Mouse (Mus musculus): ENCODE data around the gene 1700003E16Rik.
A peak's percentile ranks its signal among the peaks of the same experiment; 100 is the strongest.

Gene 1700003E16Rik

DNA sequence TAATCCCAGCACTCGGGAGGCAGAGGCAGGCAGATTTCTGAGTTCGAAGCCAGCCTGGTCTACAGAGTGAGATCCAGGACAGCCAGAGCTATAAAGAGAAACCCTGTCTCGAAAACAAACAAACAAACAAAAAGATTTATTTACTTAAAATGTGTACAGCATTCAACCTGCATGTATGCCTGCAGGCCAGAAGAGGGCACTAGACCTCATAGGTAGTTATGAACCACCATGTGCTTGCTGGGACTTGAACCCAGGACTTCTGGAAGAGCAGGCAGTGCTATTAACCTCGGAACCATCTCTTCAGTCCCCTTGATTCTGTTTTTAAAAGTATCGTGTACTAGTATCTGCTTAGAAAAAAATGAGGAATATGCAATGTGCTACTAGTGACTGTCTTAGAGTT, 28.8 kb upstream of the 1700003E16Rik start:
- DNase-seq (ENCODE audit: low spot score): no peak

DNA sequence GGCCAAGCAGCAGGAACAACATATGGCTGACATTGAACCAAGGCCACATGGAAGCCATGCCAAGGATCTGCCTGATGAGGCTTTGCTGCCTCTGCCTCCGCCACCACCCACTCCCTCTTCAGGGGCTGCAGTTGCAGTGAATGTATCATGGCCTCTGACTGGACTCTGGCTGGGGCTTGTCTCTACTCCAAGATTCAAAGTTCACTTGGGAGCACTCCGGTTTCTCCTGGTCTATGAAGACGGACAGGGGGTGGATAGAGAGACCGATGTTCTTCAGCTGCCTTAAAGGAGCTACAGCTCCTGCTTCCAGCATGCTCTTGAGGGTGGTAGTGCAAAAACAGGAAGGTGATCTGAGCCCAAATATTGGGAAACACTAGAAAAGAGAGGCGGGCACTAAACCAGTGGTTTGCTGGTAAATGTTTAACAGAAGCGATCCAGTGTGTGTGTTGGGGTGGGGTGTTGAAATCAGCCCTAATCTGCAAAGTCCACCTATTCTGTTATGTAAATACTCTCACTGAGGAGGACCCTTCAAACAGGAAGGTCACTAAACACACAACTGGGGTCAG, 24.7 kb upstream of the 1700003E16Rik start:
- no peak for DNase-seq (ENCODE audit: low spot score)

DNA sequence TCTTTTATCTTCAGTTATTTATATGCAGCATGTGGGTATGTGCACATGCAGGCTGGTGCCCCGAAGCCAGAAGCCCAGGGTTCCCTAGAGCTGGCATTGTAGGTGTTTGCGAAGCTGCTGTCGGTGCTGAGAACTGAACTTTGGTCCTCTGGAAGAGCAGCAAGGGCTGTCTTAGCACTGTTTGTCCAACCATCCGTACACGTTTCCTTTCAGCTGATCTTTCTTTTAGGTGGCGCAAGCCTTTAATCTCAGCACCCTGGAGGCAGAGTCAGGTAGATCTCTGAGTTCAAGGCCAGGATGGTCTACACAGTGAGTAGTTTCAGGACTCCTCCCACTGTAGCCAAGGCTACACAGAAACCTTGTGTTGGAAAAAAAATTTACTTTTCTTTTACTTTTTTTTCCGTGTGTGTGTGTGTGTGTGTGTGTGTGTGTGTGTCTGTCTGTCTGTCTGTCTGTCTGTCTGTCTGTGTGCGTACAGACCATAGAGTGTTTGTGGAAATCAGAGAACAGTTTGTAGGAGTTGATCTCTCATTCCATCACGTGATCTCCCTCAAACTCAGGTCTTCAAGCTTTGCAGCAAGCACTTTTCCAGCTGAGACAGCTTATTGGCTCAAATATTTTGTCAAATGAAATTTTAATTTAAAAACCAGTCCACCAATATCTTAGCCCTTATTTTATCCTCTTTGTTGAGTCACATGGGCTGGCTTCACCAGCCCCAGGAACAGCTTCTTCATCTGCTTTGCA, 23.9 kb upstream of the 1700003E16Rik start:
- no peak for DNase-seq (ENCODE audit: low spot score)

DNA sequence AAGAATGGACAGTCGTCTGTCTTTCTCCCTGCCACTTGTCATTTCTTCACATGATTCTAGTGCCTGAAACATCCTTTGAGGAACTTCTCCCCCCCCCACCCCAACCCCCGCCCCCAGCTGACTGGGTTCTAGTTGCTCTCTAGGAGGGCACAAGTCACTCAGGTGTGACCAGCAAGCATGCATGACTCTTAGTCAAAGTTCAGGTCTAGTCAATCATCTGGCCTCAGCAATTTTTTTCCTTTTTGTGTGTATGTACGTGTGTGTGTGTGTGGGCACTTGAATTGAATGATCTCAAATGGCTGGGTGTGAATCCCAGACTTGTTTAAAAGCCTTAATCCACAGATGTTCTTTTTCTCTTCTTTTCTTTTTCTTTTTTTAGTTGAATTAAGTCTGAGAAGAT, 22.0 kb upstream of the 1700003E16Rik start:
- DNase-seq (ENCODE audit: low spot score): no peak

DNA sequence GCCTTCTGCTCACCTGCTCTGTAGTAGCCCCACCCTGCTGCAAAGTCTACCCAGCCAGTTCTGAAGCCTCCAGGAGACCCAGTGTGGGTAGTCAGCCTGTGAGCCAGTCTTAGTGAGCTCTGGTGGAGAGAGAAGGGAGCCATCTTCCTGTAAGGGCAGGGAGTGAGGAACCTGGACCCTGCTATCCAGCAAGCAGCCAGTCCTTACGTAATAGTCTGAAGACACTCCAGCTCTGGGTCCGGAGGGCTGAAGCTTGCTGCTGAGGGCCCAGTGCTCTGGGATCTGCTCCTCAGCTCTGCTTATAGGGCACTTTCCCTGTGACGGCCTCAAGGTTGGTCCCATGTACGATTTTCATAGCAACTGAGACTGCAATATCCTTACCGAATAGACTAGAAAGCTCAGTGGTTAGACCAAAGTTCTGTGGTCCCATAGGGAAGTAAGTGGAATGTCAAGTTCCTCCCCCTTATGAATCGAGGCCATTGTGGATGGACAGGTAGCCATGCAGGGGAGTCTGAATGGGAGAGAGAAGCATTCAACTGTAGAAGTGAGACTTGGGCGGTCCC, 21.2 kb upstream of the 1700003E16Rik start, which contains the start of gene Rtkn:
Gene Rtkn, plus strand, starts transcription at position 513 of the 563 bp plus-strand sequence.
- DNase-seq (ENCODE audit: low spot score): no peak

DNA sequence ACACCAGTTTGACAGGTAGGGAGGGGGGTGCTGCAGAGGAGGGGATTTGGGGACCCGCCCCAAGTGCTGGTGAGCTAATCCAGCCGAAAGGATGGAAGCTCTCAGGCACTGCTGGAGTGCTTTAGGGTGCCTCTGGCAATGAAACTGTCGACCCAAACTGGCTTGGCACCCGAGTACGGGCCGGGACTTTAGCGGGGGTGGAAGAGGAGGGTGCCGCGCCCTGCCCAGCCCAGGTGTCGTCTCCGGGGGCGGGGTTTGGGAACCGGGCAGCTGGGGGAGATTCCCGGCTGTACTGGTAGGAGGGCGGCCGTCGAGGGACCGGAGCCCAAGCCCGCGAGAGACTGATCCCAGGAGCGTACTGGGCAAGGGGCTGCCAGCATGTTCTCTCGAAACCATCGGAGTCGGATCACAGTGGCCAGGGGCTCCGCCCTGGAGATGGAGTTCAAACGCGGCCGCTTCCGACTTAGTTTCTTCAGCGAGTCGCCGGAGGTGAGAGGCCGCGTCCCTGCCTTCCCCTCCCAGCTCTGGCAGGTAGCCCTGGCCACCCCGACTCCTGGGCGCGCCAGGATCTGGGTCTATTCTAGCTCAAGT, 20.5 kb upstream of the 1700003E16Rik start:
- DNase-seq (ENCODE audit: low spot score): peak; percentile 41

DNA sequence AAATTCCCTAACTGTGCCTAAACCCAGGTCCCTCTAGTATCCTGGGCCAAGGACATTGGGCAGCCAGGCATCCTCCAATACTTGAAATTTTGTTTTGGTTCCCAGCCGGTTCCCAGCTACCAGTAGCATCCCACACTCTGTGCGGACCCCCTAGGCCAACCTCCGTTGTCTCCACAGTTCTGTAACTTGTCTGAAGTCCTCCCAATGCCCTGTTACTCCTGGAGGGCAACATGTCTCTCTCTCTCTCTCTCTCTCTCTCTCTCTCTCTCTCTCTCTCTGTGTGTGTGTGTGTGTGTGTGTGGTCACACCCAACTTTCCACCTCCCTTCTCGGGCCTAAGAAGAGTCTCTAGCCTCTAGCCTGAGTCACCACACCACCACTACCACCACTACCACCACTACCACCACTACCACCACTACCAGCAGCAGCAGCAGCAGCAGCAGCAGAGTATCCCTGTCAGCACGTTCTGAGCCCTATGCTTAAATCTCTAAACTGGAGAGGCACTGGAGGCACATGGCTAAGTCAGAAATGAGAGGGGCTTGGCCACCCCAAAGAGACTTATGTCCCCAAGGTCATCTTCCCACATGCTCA, 19.8 kb upstream of the 1700003E16Rik start:
- DNase-seq (ENCODE audit: low spot score): no peak

DNA sequence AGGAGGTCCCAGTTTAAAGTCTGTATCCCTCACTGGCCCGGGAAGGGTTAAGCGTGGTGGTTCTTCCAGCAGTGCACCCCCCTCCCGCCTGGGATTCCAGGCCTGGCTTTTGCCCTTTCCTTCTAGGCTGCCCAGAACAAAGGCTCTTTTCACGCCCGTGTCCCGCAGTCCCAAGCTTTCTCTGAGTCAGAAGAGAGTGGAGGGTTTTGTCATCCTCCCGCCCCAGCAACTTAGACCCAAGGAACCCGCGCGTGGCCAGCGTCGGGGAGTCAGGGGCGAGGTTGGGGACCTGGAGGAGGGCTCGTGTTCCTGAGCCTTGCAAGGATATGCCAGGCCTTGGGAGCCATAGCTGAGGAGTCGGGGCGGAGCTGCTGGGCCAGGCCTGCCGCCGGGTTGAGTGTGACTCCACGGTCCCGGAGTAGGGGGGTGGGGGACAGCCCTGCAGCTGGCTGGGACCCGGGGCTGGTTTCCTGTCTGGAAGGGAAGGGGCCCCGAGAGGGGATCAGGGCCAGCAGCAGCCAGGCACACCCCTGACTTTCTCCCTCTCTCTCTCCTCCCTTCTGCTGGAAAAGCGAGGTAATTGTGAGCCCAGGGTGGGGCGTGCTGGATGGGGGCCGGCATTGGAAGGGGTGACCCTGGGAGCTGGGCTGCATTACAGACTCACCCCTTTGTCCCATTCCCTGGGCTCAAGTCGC, 19.2 kb upstream of the 1700003E16Rik start:
- peak; percentile 66 for DNase-seq (ENCODE audit: low spot score)

DNA sequence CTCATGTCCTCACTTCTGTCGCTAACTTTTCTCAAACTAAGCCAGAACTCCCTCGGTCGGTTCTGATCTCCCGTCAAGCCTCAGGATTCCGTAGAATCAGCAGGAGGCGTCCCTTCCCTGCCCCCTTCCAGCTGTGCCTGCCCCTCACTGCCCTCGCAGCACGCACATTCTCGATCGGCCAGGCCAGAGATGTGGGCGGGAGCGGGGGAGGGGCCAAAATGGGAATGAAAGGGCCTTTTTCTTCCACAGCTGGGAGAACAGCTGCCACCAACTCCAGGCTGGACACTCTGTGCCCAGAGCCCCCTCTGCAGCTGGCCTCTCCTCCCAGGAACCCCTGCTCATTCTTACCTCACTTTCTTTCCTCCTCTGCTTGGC, 18.6 kb upstream of the 1700003E16Rik start:
- DNase-seq (ENCODE audit: low spot score): peak; percentile 87

DNA sequence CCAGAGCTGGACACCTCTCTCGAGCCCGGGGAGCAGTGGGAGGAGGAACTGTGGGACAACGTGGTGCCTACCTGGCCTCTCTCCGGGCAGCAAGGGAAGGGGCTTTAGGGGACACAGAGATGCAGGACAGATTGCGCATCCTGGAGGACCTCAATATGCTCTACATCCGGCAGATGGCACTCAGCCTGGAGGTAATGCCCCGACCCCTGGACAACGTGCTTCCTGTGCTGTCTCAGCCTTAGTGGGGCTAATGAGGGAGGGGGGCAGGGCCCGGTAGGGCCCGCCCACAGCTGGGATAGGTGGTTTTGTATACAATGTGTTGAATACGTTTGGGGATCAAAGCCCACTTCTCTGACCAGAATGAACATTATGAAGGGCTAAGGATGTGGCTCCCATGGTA, 18.1 kb upstream of the 1700003E16Rik start:
- DNase-seq (ENCODE audit: low spot score): no peak

DNA sequence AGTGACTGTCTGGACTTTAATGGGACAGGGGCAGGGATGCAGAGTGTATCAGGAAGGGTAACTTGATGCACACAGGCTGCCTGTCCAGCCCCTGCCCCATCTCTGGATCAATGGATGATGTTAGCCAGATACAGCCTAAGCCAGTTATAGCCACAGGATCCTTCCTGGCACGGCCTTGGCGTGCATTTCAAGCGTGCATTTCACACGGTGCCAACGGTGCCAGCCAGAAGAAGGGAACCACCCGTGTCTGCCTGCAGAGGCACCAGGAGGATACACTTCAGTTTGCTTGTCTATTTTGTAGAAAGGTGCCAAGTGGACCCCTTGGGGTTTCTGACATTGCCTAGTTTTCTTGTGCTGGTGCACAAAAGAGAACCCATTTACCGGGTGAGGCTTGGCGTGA, 16.2 kb upstream of the 1700003E16Rik start:
- no peak for DNase-seq (ENCODE audit: low spot score)

DNA sequence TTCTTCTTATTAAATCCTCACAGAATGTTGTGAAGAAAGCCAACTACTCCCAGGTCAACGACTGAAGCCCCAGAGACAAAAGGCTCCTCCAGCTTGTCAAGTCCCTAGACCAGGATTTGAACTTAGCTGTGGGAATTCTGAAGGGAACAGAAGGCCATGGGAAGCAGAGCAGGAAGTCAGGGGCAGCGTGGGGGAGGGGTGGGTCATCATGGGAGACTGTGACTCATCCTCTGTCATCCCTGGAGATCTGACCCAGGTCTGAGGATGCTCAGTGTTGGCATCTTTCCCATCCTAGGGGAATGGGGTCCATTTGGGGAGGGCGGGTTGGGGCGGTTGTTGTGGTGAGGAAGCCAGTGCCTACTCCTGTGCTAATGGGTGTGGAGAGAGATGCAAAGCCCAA, 14.6 kb upstream of the 1700003E16Rik start:
- DNase-seq (ENCODE audit: low spot score): no peak

DNA sequence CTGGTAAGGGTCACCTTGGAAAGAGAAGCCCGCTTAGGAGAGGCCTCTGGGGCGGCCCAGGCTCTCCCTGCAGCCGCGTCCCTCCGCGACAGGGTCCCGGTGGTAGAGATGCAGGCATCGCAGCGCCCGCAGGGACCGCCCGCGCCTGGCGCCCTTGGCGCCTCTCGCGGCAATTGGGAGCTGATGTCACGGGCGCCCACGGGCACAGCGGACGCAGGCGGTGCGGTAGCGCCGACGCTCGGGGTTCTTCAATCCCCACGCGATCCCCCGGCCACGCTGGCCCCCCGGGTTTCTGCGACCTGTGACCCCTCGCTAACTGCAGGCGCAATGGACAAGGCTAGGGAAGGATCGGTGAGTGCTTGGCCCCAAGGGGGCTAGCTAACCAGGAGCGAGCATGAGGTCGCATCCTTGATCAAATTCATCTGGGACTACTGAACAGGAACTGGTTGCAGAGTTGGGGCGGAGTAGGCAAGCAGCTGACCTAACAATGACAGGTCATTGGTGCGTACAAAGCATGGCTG, 13.9 kb upstream of the 1700003E16Rik start:
- no peak for DNase-seq (ENCODE audit: low spot score)

DNA sequence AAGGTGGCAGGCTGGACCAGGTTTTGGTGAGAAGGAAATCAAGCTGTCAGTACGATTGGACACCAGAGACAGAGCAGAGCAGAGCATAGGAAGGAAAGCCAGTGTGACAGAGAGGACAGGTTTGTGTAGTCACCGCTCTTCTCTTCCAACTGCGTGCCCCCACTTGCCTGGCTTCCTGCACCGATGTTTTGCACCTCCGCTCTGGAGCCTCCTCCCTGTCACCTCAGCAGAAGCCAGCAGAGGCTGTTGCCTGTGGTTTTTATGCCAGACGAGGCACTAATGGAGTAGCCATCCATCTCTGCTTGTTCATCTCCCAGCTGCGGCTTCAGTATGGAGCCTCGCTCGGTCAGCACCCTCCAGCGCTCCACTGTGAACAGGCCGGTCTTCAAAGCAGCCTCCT, 13.3 kb upstream of the 1700003E16Rik start:
- DNase-seq (ENCODE audit: low spot score): peak; percentile 63

DNA sequence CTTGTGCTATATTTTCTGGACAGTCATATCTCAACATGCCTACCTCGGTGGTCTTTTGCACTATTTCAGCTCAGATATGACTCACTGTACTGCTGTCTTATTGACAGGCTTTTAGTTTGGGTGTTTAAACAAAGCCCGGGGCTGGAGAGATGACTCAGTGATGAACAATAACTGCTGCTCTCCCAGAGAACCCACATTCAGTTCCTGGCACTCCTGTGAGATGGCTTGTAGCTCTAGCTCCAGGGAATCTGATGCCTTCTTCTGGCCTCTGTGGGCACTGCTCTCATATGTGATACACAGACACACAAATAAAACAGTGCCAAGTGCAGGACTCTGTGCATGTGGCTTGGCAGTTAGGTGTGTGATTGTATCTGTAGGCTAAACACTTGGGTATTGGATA, 11.0 kb upstream of the 1700003E16Rik start:
- no peak for DNase-seq (ENCODE audit: low spot score)

DNA sequence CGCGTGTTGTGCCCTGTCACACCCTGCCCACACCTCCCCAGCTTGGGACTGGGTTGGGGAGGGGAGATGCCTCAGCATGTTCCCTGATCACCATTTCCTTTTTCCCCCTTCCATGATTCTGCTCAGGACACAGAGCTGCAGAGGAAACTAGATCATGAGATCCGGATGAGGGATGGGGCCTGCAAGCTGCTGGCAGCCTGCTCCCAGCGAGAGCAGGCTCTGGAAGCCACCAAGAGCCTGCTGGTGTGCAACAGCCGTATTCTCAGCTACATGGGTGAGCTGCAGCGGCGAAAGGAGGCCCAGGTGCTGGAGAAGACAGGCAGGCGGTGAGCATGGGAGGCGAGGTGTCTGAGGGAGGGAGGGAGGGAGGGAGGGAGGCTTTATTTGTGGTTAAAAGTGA, 10.4 kb upstream of the 1700003E16Rik start:
- DNase-seq (ENCODE audit: low spot score): no peak

DNA sequence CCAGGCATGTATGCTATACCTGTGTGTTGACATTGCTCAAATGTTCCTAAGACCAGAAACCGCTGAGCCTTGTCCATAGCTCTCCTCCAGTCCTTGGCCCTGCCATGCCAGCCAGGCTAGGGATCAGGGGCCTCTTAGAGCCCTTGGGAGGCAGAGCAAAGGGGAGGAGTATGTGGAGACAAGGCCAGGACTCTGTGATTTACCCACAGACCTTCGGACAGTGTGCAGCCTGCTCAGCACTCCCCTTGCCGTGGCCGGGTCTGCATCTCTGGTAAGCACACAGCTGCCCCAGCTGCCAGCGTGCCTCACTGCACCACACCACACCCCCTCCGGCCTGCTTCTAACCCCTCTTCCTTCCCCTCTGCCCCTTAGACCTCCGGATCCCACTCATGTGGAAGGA, 8.9 kb upstream of the 1700003E16Rik start:
- no peak for DNase-seq (ENCODE audit: low spot score)

DNA sequence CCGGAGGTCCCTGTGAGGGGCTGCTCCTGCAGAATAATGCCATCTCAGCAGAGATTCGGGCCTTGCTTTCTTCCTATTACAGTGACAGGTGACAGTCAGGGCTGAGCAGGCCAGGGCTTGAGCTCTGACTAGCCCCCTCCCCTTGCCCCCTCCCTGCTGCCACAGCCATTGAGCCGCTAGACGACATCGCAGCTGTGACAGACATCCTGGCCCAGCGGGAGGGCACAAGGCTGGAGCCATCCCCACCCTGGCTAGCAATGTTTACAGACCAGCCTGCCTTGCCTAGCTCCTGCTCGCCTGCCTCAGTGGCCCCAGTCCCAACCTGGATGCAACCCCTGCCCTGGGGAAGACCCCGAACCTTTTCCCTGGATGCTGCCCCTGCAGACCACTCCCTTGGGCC, 4.5 kb upstream of the 1700003E16Rik start:
- DNase-seq (ENCODE audit: low spot score): no peak

DNA sequence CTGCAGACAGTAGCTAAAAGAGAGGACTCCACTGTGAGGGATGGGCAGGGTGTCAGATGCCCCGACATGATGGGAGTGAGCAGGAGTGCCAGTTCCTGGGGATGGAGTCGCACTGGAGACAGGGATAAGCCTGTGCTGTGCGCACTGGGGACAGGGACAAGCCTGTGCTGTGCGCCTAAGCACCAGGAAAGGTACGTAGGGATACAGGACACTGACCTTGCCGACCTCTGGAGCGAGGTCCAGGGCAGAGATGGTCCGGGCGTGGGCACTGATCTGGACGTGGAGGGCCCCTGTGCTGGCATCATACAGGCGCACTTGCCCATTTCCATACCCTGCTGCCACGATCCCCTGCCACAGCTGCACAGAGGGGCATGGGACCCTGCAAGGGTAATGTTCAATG, 3.2 kb upstream of the 1700003E16Rik start:
- no peak for DNase-seq (ENCODE audit: low spot score)

DNA sequence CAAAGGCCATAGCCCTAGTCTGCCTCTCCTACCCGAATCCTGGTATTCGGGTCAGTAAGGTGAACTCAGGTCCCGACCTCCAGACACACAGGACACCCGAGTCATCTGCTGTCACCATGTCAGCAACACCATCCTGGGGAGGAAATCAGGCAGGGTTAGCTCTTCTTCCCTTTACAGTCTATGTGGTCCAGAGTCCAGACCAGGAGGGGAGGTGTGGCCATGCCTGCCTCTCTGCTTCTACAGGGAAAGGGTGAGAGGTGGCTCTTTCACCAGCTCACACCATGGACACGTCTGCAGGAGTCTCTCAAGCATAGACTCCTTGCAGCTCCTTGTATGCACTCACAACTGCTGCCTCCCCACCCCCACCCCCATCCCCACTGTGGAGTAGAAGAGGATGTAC, 2.7 kb upstream of the 1700003E16Rik start:
- DNase-seq (ENCODE audit: low spot score): no peak

DNA sequence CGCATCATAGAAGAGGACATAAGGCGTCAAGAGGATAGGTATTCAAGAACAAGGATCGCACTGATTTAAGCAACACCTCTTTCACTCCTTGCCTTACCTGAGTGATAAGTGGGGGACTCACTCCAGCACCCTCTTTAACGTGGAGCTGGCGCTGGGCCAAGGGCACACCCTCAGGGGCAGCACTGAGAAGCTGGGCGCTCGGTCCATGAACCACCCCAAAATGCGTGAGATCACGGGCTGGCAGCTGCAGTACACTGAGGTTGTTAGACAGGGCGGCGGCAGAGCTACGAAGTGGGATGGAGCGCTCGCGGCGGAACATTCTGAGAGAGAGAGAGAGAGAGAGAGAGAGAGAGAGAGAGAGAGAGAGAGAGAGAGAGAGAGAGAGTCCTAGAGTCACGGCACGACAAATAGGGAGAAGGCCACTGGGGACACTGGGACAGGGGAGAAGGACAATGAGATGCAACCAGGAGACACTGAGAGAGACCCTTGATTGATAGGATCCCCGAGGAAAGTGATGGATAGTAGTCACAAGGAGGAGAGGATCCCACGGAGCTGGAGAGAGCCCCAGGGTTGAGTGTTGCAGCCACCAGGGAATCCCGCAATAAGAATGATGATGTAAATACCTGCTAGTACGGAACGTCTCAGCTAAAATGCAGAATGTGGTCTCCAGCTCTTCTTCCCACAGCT, 509 bp upstream of the 1700003E16Rik start:
- no peak for DNase-seq (ENCODE audit: low spot score)

All from urinary bladder, postnatal 14 days (tissue).